Mouse (Mus musculus) brain, adult 2 months (tissue): ENCODE measurements around the gene Sfn.
"Not testable (repeated sequence)": the region's sequence is repeated elsewhere in the genome, so short reads cannot be mapped to it uniquely, and the experiment has no call there.

Source experiments
- DNase-seq: peaks from one replicate; pipeline ENCODE4 v3.0.0; 2011; ENCODE audit warnings: low read depth, low spot score

Sfn gene

DNA sequence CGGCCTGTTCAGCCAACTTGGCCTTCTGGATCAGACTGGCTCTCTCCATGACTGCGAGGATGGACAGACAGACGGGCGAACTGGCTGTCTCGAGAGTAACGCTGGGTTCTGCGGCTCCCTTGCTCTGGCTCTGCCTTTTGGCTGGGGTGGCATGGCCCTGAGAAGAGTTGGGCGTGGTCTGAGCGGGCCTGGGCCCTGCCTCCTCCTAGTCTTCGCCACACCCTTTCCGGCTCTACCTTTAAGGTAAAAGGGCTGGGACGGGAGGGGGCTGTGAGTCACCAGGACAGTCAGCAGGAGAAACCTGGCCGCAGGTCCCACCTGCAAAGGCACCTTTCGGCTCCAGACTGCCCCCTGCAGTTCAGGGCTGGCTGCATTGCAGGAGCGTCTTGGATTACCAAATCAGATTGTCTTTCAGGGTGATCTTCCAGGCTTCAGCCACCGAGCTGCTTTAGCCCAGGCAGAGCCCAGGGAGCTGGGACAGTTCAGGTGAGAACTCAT is at the start of gene Sfn:
TSS of gene Sfn (minus strand) at position 448 of the 498 bp plus-strand sequence.
- DNase-seq: no peak

DNA sequence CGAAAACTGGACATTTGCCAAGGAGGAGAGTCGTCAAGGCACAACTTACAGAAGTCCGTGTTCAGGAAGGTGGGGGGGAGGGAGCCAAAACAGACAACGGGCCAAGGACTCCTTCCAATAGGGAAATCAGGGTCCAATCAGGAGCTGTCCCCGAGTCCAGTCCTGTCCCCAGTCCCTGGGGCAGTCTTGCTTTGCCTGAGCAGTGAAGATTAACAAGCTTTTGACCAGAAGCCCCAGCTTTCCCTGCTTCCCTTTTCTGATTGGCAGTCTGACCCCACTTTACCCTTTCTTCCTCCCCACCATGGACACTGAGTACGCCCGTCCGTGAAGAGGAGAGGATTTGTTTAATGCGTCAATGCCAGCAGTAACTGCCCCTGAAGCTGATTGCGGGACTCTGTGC is 49.5 kb upstream of the Sfn start:
- no peak for DNase-seq

DNA sequence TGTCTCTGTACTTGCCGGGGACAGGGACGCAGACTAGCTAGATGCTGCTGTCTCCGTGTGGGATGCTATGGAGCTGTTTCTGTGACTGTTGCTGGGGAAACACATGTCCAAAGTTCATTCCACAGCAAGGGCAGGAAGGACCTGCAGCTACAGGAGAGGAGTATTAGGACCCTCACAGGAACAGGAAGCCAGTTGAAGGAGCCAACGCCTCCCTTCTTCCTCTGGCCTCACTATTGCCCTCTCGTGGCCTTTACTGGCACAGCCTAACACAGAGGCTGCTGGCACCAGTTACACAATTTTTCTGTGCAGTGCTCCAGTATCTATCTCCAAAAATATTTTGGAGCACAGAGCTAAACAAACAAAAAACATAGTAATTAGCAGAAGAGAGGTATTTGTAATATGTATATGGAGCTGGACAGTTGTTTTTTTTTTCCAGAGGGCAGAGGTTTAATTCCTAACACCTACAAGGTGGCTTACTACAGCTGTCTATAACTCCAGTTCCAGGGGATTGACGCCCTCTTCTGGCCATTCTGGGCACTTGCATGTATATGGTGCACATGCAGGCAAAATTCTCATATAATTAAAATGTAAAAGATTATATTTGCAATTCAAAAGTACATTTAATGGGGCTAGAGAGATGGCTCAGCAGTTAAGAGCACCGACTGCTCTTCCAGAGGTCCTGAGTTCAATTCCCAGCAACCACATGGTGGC is 48.2 kb upstream of the Sfn start, which contains the start of gene Zdhhc18:
TSS of gene Zdhhc18 (minus strand) at position 166 of the 711 bp plus-strand sequence.
- DNase-seq: peak; percentile 87

DNA sequence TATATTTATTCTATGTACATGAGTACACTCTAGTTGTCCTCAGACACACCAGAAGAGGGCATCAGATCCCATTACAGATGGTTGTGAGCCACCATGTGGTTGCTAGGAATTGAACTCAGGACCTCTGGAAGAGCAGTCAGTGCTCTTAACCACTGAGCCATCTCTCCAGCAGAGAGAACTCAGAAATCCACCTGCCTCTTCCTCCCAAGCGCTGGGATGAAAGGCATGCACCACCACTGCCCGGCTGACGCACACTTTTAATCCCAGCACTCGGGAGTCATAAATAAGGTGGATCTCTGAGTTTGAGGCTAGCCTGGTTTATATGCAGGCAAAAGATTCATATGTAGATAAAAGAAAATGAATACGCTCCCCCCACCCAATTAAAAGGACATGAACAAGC is 47.5 kb upstream of the Sfn start:
- not testable (repeated sequence) for DNase-seq

DNA sequence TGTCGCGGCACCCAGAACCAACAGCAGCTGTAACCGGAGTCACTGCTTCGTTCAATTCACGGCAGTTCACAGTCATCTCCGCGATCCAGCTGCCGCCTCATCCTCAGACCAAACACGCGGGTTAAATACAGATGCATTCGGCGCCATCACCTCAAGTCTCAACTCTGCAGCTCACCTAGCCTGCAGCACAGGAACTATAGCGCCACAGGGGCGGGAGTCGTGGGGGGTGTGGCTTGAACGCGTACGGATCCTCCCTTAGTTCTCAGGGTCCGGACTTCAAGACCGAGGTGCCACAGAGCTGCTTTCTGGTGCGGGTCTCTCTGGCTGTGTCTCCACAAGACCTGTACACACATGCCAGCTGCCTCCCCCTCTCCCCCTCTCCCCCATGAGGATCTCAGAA is 43.7 kb upstream of the Sfn start:
- no peak for DNase-seq

DNA sequence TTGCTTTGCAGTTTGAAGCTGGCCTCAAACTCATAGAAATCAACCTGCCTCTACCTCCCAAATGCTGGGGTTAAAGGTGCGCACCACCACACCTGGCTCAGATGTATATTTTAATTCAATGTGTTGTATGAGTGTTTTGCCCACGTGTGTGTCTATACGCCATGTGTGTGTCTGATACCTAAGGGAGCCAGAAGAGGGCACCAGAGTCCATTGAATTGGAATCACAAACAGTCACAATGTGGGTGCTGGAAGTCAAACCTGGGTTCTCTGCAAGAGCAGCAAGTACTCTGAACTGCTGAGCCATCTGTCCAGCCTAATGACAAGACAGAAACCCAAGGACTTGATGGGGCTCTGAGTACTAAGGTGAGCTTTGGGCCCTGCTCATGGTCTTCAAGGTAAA is 43.2 kb upstream of the Sfn start:
- DNase-seq: no peak

DNA sequence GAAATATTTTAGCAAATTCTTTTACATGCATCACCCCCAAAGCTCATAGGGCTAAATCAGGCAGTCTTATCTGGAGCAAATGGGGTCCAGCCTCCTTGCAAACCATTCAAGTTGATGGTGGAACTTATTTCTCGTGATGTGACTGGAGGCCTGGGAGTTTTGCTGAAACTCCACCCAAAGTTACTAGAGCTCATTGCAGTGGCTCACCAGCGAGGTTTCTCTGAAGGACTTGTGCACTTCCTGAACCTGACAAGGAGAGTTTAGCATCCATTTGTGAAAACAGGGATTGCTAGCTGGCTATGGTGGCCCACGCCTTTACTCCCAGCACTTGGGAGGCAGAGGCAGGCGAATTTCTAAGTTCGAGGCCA is 32.1 kb upstream of the Sfn start:
- DNase-seq: no peak

DNA sequence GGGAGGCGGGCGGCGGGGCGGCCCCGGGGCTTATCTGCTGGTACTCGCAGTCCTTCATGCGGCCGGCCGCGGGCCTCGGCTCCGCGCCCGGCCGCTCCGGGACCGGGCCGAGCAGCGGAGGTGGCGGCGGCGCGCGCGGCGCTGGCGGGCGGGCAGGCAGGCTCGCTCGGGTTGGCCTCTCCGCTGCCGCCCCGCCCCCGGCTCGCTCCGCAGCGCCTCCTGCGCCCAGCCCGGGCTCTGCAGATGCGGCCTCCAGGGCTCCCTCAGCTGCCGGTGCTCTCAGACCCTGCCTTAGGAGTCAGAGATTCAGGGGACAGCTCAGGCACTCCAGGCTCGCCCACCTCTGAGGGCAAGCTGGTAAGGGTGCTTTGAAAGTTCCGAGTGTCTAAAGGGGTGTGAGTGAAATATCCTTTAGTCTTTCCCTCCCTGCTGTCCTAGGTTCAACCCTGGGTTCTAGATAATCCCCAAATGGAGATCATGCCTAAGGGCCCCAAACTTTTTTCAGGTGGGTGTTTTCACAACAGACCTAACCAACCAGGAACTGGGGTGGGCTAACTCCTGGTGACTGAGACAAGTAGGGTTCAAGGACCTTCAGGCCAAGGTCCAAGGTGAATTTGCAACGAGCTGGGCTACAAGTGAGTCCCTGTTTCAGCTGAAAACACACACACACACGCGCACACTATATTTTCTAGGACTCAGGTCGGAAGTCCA is 31.5 kb upstream of the Sfn start:
- DNase-seq: peak; percentile 90

DNA sequence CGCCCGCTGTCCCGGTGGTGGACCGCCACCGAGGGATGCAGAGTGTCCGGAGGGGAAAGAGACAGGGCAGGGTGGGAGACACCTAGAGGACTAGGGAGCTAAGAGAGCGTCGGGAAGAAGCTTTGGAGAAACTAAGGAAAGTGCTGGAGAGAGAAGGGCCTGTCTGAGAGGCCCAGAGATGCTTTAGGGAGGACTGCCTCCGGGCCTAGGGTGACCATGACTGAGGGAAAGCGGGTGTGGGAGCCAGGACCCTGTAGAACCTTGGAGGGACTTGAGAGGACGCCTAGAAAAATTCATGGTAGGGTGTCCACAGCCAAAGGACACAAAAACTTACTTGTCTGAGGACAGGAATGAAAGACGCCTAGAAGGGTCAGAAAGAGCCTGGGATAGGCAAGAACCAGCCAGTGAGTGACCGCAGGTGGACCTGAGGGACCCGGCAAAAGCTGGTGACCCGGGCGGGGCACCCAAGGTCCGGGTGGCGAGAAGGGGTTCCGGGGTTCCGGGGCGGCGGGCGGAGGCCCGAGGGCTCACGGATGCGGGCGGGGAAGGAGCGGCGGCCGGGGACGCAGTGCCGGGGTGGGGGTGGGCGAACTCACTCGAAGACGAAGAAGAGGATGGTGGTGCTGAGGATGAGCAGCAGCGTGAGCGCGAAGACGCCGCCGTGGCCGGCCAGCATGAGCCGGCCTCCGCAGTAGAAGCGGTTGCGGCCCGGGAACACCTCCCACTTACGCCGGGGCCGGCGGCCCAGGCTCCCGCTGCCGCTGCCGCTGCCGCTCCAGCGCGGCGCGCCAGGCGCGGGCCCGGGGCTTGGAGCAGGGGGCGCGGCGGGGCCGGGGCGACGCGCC is 30.7 kb upstream of the Sfn start:
- peak; percentile 59 for DNase-seq

DNA sequence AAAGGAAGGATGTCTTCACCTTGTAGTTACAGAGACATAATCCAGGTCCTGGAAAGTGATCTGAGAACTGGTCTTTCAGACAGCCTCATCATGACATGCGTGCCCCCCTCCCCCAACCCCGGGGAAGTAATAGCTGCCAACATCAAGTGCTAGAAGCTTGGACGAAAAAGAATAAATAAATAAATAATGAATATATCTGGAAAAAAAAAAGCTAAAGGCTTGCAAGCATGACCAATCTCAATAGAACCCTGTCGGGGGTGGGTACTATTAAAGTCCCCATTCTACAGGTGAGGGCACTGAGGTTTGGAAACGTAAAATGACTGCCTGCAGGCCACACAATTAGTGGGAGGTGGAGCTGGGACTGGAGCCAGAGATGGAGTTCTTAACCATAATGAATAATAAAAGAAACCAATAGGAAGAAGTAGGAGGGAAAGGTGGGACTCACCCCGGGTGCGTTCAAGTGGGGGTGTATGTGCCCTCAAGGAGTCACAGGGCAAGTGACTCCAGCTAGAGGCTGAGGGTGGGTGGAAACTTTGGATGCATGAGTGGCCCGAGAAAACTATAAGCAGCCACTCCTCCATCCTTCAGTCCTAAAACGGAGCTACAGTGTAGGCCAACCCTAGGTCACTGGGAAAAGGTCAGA is 29.9 kb upstream of the Sfn start:
- DNase-seq: no peak

DNA sequence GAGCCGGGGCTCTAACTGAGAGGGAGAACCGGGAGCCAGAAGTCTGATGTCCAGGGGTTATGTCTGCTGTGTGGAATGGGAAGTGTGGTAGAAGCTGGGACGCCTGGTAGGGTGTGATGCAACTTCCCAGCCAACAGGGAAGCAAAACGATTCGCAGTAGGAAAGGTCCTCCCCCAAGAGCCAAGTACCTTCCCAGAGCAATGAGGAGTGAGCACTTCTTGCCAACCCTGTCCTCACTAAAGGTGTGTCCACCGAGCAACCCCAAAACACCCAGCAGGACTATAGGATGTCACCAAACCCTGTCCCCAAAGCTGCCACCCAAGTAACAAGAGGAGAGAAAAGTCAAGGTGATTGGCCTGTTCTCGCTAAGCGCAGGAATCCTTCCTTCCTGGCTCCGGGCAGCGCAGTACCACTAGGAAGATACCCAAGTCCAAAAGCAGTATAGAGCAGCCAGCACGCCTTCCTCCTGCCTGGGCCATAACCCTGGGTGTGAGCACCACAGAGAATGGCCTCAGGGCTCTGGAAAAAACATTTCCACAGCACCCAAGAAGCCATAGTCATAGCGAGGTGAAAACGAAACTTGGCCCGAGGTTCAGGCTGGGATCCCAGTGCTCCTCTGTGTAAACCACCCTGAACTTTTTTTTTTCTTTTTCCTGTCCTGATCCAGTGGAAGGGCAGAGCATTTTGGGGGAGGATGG is 29.3 kb upstream of the Sfn start:
- DNase-seq: no peak

DNA sequence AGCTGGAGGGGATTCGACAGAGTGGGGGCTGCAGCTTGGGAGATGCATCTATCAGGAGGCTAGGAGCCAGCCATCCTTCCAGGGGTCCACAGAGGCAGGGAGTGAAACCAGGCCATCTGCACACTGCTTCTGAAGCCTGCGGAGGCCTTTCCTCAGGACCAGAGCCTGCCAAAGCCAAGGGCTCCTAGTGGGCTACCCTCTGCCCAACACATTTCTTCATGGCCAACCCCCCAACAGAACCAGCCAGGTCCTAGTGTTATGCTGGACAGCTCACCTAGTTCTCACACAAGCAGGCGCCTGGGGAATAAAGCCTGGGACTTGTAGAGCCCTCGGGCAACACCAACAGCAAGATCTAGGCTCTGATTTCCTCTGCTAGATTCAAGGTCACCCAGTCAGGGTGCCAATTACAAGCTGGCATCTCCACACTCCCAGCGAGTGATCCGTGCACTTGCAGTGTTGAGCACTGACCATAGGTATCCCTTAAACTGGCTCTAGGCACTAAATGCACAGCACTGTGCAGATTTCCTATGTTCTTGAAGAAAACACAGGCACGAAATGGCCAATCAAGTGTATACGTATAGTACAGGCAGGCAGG is 28.5 kb upstream of the Sfn start:
- DNase-seq: peak; percentile 83

DNA sequence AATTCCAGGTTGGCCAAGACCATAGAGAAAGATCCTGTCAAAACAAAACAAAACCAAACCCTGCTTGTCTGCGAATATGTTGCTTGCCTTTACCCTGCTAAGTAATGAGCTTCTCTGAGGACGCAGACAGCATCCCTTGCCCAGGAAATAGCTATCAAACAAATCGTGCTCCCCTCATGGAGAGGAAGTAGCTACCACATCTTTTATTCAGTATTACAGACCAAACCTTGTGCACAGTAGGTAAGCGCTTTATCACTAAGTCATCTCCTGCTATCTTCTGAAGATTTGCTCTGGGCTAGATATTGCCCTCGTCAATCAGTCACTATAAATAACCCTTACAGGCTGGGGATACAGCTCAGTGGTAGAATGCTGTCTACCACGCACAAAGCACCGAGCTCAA is 27.2 kb upstream of the Sfn start:
- DNase-seq: no peak

DNA sequence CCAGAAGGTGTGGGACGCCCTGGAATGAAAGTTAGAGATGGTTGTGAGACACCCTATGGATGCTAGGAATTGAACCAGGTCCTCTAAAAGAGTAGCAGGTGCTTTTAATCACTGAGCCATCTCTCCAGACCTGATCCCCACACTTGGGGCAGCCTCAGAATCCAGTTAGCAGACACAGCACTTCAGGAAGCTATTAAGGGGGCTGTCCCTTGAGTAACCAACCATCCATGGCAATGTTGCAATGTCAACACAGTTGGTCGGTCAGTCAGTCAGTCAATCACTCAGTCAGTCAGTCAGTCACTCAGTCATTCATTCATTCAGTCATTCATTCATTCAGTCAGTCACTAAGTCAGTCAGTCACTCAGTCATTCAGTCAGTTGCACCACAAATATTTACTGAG is 26.5 kb upstream of the Sfn start:
- no peak for DNase-seq

DNA sequence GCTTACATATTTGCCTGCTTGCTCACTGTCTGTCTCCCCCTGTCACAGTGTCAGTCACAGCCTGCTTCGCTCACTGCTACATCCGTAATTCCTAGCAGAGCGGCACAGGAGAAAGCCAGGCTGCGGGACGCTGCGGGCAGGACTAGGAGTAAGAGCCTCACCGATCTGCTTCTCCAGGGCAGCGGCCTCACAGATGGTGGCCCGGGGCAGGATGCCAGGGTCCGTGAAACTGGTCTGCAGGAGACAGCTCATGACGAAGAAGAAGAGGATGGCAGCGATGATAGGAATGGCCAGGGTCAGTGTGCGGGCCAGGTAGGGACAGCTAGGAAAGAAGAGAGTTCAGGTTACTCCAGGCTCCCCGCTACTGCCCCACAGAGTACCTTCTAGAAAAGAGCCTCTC is 25.1 kb upstream of the Sfn start:
- DNase-seq: peak; percentile 85

DNA sequence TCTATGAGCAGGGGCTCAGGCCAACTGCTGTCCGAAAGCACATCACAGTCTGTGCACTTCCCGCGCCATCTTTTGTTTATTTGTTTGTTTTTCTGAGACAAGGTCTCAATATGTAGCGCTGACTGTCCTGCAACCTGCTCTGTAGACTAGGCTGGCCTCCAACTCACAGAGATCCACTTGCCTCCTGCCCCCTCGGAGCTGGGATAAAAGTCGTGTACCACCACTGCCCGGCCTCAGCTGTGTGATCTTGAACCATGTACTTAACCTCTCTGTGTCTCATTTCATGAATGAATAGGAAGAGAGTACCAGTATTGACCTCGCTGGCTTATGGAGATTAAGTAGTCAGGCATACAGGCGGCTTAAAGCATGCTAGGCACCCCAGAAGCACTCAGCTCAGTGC is 24.7 kb upstream of the Sfn start:
- no peak for DNase-seq

DNA sequence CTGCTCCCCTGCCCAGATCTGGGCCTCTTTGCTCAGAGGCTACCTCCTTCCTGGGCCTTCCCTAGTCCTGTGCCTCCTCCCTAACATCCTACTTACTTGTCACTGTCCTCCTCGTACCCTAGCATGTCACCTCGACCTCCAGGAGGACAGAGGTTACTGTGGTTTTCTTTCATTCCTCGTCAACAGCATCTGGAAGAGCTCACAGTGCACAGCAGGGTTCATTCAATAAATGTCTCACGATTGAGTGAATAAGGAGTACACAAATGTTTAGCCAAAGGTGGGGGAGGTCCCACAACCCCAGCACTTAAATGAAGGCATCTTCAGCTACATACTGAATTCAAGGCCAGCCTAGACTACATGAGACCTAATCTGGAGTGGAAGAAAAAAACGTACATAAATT is 24.3 kb upstream of the Sfn start:
- no peak for DNase-seq

DNA sequence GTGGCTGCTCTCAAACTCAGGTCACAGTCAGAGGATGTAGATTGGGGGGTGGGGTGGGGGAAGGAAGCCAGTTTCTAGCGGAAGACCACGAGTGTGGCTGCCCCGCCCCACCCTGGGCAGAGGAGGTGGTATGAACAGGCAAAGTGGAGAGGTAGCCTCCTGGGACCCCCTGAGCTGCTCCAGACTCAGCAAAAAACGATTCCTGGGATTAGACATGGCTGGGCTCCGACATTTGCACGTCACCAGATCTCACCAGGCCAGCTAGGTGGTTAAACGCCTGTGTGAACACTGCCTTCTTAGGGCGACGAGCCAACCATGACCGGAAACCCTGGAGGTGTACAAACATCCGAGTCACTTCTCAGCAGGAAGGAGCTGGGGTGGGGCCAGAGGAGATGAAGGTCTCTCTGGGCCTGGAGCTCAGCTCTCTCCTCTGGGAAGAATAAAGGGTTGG is 23.7 kb upstream of the Sfn start:
- DNase-seq: peak; percentile 20

DNA sequence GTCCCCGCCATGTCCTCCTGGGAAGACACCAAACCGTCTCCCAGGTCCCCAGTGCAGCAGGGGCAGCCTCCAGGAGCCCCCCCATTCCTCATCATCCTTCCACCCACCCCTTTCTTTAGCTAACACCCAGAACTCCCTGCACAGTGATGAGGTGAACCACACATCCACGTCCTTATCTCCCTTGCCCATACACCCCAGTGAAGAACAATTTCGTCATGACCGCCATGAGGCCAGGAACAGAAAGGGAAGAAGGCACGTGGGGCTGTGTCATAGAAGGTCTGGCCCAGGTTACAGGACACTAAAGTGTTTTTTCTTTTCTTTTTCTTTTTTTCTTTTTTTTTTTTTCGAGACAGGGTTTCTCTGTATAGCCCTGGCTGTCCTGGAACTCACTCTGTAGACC is 22.9 kb upstream of the Sfn start:
- no peak for DNase-seq

DNA sequence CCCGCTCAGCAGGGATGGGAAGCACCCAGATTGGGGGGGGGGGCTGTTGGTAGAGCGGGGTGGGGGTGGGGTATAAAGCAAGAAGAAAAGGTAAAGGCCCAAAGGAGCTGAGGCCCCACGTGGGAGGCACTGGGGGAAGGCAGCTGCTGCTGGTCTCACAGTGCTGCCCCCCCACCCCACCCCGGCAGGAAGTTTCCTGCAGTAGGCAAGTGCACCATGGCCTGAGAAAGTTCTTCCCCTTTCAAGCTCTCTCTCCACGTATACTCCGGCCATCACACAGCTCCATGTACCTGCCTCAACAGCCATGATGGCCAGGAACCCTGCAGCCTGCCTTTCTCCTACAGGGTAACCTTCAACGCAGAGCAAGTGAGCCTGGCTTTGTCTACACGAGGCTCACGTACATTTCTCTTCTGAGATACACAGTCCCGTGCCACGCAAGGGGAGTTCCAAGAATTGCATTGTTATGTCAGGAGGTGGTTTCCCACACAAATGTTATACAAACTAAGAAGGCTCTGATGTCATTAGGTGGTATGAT is 20.3 kb upstream of the Sfn start:
- DNase-seq: no peak
